Mouse (Mus musculus) limb, embryonic 14.5 days (tissue): ENCODE measurements around the gene Sptb. TPM values are rescaled to one million over a fixed set of nuclear protein-coding genes. Genes with fewer than 3 reads are reported as not detected.

Experiments used
- ATAC-seq: fragments of 200-750 bp; cut with Nextera tagmentation; 2 replicates; pipeline ENCODE4 v1.8.0; 2017; ENCODE audit warnings: low read depth, moderate number of reproducible peaks, moderate TSS enrichment; ENCODE audit not compliant: low FRiP score
- DNase-seq: peaks from one replicate; pipeline ENCODE4 v3.0.0-alpha.2; 2015; ENCODE audit warnings: low spot score
- H3K27ac ChIP-seq: fragments of 300-500 bp; sonication (generic); replicated peaks from 2 replicates; pipeline ENCODE4 v1.5.1; 2014; ENCODE audit warnings: low read depth, mild to moderate bottlenecking, low read length, moderate library complexity, mixed read lengths
- H3K27me3 ChIP-seq: fragments of 300-500 bp; sonication (generic); 2 replicates; pipeline ENCODE4 v1.6.1; 2014; ENCODE audit warnings: low read length, mixed read lengths; ENCODE audit not compliant: control insufficient read depth, insufficient read depth
- H3K36me3 ChIP-seq: fragments of 300-500 bp; sonication (generic); 2 replicates; pipeline ENCODE4 v1.6.1; 2014; ENCODE audit warnings: mild to moderate bottlenecking, low read length, moderate library complexity, mixed read lengths; ENCODE audit not compliant: control insufficient read depth, insufficient read depth
- H3K4me1 ChIP-seq: fragments of 300-500 bp; sonication (generic); 2 replicates; pipeline ENCODE4 v1.6.1; 2014; ENCODE audit warnings: antibody characterized with exemption, low read length, mixed read lengths; ENCODE audit not compliant: control insufficient read depth, insufficient read depth
- H3K4me2 ChIP-seq: fragments of 300-500 bp; sonication (generic); replicated peaks from 2 replicates; pipeline ENCODE4 v1.6.1; 2014; ENCODE audit warnings: low read depth, mild to moderate bottlenecking, low read length, moderate library complexity; ENCODE audit not compliant: severe bottlenecking
- H3K4me3 ChIP-seq: fragments of 300-500 bp; sonication (generic); replicated peaks from 2 replicates; pipeline ENCODE4 v1.5.1; 2014; ENCODE audit warnings: low read length
- H3K9ac ChIP-seq: fragments of 300-500 bp; sonication (generic); 2 replicates; pipeline ENCODE4 v1.6.1; 2014; ENCODE audit warnings: mild to moderate bottlenecking, low read depth, low read length, moderate library complexity; ENCODE audit not compliant: severe bottlenecking
- H3K9me3 ChIP-seq: fragments of 300-500 bp; sonication (generic); 2 replicates; pipeline ENCODE4 v1.6.1; 2016; ENCODE audit warnings: low read length; ENCODE audit not compliant: control insufficient read depth
- POLR2A ChIP-seq: fragments of 200-500 bp; IDR thresholded peaks from 2 replicates; pipeline ENCODE4 v1.8.0; 2012; ENCODE audit warnings: inconsistent platforms, mild to moderate bottlenecking, moderate library complexity, borderline replicate concordance; ENCODE audit not compliant: insufficient read depth, insufficient read length; ENCODE audit errors: extremely low read depth
- WGBS: fragments of 180-500 bp; shearing (Covaris S2); extraction: QIAGEN DNeasy Blood & Tissue Kit; methylation state at CpG from one replicate; pipeline ENCODE4 v1.1.7; 2014; 5-methylcytosine and 5-hydroxymethylcytosine counted together
- polyA plus RNA-seq, 2 experiments: library from polyadenylated mRNA; depleted of rRNA in 1 of 2; stranded (reverse) in 1 of 2; unstranded in 1 of 2; fragments of >200 nt; fragmentation: Nextera tagmentation in 1 of 2; extraction: Ambion mirVana in 1 of 2; gene quantifications; 2 replicates each; pipeline versions ENCODE4 v1.2.1 to v1.2.3; 2012 to 2014

Sptb gene
- polyA plus RNA-seq, 2 experiments, result 1.3 to 1.5 TPM

- Histone ChIP-seq H3K27ac (no peak overlapping the region), H3K4me2 (no peak overlapping the region), H3K27me3 (no peaks in the 10 kb centered on the region), H3K9ac (no peak overlapping the region), H3K4me1 (no peaks in the 10 kb centered on the region), H3K36me3 (no peaks in the 10 kb centered on the region), H3K9me3 (no peaks in the 10 kb centered on the region), H3K4me3 (no peak overlapping the region)
- TF ChIP-seq POLR2A, result no peak
- ATAC-seq (no peak), DNase-seq (no peak)
- 82% methylated on average over 4 of the region's 4 CpGs for WGBS
Measured at GRCm38 (mm10) chr12:76604546-76604945, 105.8 kb downstream of the Sptb start.

GRCm38 (mm10) chr12:76603779-76604178 lies 106.6 kb downstream of the Sptb start:
- H3K36me3 ChIP-seq, result no peaks in the 10 kb centered on the region
- H3K9me3 ChIP-seq, result no peaks in the 10 kb centered on the region
- H3K27ac ChIP-seq, result no peak overlapping the region
- no peaks in the 10 kb centered on the region for H3K4me1 ChIP-seq
- TF ChIP-seq POLR2A, result no peak
- no peaks in the 10 kb centered on the region for H3K27me3 ChIP-seq
- ATAC-seq (0 out of 2 replicates have a peak, but pooled peaks have one; percentile 28), DNase-seq (no peak)
- WGBS, result 75% methylated on average over 9 of the region's 9 CpGs
- no peak overlapping the region for H3K4me2 ChIP-seq
- H3K9ac ChIP-seq, result no peak overlapping the region
- H3K4me3 ChIP-seq, result no peak overlapping the region

GRCm38 (mm10) chr12:76598196-76598928 lies 112.0 kb downstream of the Sptb start:
- TF ChIP-seq POLR2A, result no peak

GRCm38 (mm10) chr12:76597577-76598100 lies 112.7 kb downstream of the Sptb start:
- Histone ChIP-seq H3K9me3 (no peaks in the 10 kb centered on the region), H3K9ac (no peak overlapping the region), H3K27me3 (no peaks in the 10 kb centered on the region), H3K4me3 (no peak overlapping the region), H3K27ac (no peak overlapping the region), H3K36me3 (no peaks in the 10 kb centered on the region), H3K4me2 (no peak overlapping the region), H3K4me1 (peaks cover 12% of the 10 kb centered on the region)
- WGBS, result 61% methylated on average over 15 of the region's 15 CpGs
- no peak for DNase-seq
- TF ChIP-seq POLR2A, result no peak
- no peak for ATAC-seq

More at GRCm38 (mm10) chr12:76598196-76598928, 112.0 kb downstream of the Sptb start:
- Histone ChIP-seq H3K36me3 (no peaks in the 10 kb centered on the region), H3K27me3 (no peaks in the 10 kb centered on the region), H3K4me1 (peaks cover 12% of the 10 kb centered on the region), H3K9ac (no peak overlapping the region), H3K27ac (no peak overlapping the region), H3K4me2 (no peak overlapping the region), H3K4me3 (no peak overlapping the region), H3K9me3 (no peaks in the 10 kb centered on the region)
- DNase-seq (no peak), ATAC-seq (no peak)
- 75% methylated on average over 24 of the region's 24 CpGs for WGBS

GRCm38 (mm10) chr12:76596292-76597023 lies 113.9 kb downstream of the Sptb start:
- WGBS, result 52% methylated on average over 15 of the region's 15 CpGs

More at GRCm38 (mm10) chr12:76596292-76597023, 113.9 kb downstream of the Sptb start:
- DNase-seq, result peak; percentile 73
- Histone ChIP-seq H3K27ac (no peak overlapping the region), H3K36me3 (no peaks in the 10 kb centered on the region), H3K9ac (no peak overlapping the region), H3K4me3 (no peak overlapping the region), H3K4me1 (peaks cover 12% of the 10 kb centered on the region), H3K27me3 (no peaks in the 10 kb centered on the region), H3K9me3 (no peaks in the 10 kb centered on the region), H3K4me2 (no peak overlapping the region)
- no peak for TF ChIP-seq POLR2A
- peak; percentile 48; the same call in 1 of the 2 replicates for ATAC-seq
